Mouse (Mus musculus): ENCODE results near the gene Tpx2. TPM values are rescaled to one million over a fixed set of nuclear protein-coding genes. Genes with fewer than 3 reads are reported as not detected.

Tpx2 gene
- total RNA-seq, 2 experiments from 2014 or later: 51.4 to 105 TPM

- ATAC-seq (replicated peaks; ENCODE audit: poor library complexity, severe bottlenecking): no peak
These were observed 59.6 kb downstream of the Tpx2 start for GRCm38 (mm10) chr2:152907114-152907943.

- ATAC-seq (replicated peaks; ENCODE audit: poor library complexity, severe bottlenecking): no peak
These were observed 62.1 kb downstream of the Tpx2 start for GRCm38 (mm10) chr2:152909848-152910247.

GRCm38 (mm10) chr2:152911031-152911430 is 63.3 kb downstream of the Tpx2 start, which contains the start of gene Mylk2:
Mylk2 (plus strand) TSS chr2:152911352.
- peak; percentile 26; the same call in 1 of the 2 replicates for ATAC-seq (replicated peaks; ENCODE audit: poor library complexity, severe bottlenecking)

- ATAC-seq (replicated peaks; ENCODE audit: poor library complexity, severe bottlenecking): no peak
These were observed 63.7 kb downstream of the Tpx2 start for GRCm38 (mm10) chr2:152911432-152911831.

- ATAC-seq (replicated peaks; ENCODE audit: poor library complexity, severe bottlenecking): no peak
These were observed 65.7 kb downstream of the Tpx2 start for GRCm38 (mm10) chr2:152913471-152913870.

- peak; percentile 86 for ATAC-seq (replicated peaks; ENCODE audit: poor library complexity, severe bottlenecking)
These were observed 66.8 kb downstream of the Tpx2 start for GRCm38 (mm10) chr2:152914310-152915120.

- ATAC-seq (replicated peaks; ENCODE audit: poor library complexity, severe bottlenecking): no peak
These were observed 67.7 kb downstream of the Tpx2 start for GRCm38 (mm10) chr2:152915453-152915852.

GRCm38 (mm10) chr2:152916111-152916510 is 68.3 kb downstream of the Tpx2 start:
- ATAC-seq (replicated peaks; ENCODE audit: poor library complexity, severe bottlenecking): no peak

- no peak for ATAC-seq (replicated peaks; ENCODE audit: poor library complexity, severe bottlenecking)
These were observed 69.9 kb downstream of the Tpx2 start for GRCm38 (mm10) chr2:152917671-152918070.

GRCm38 (mm10) chr2:152922376-152922775 is 74.6 kb downstream of the Tpx2 start:
- ATAC-seq (replicated peaks; ENCODE audit: poor library complexity, severe bottlenecking): no peak

GRCm38 (mm10) chr2:152923621-152924020 is 75.9 kb downstream of the Tpx2 start:
- no peak for ATAC-seq (replicated peaks; ENCODE audit: poor library complexity, severe bottlenecking)

GRCm38 (mm10) chr2:152924128-152924527 is 76.4 kb downstream of the Tpx2 start:
- no peak for ATAC-seq (replicated peaks; ENCODE audit: poor library complexity, severe bottlenecking)

- no peak for ATAC-seq (replicated peaks; ENCODE audit: poor library complexity, severe bottlenecking)
These were observed 76.8 kb downstream of the Tpx2 start for GRCm38 (mm10) chr2:152924543-152924942.

GRCm38 (mm10) chr2:152925189-152925872 is 77.6 kb downstream of the Tpx2 start:
- ATAC-seq (replicated peaks; ENCODE audit: poor library complexity, severe bottlenecking): peak; percentile 66

GRCm38 (mm10) chr2:152926896-152927295 is 79.1 kb downstream of the Tpx2 start:
- ATAC-seq (replicated peaks; ENCODE audit: poor library complexity, severe bottlenecking): 0 out of 2 replicates have a peak, but pooled peaks have one; percentile 19

GRCm38 (mm10) chr2:152927371-152927770 is 79.6 kb downstream of the Tpx2 start:
- ATAC-seq (replicated peaks; ENCODE audit: poor library complexity, severe bottlenecking): peak; percentile 55

- no peak for ATAC-seq (replicated peaks; ENCODE audit: poor library complexity, severe bottlenecking)
These were observed 80.6 kb downstream of the Tpx2 start for GRCm38 (mm10) chr2:152928219-152928987.

GRCm38 (mm10) chr2:152928988-152929370 is 81.2 kb downstream of the Tpx2 start:
- no peak for ATAC-seq (replicated peaks; ENCODE audit: poor library complexity, severe bottlenecking)

GRCm38 (mm10) chr2:152930276-152930675 is 82.5 kb downstream of the Tpx2 start:
- ATAC-seq (replicated peaks; ENCODE audit: poor library complexity, severe bottlenecking): no peak
